Mouse (Mus musculus): Measurements from ENCODE around the gene Uri1. TPM values are rescaled to one million over a fixed set of nuclear protein-coding genes. Genes with fewer than 3 reads are reported as not detected.

The Uri1 gene
- polyA plus RNA-seq, 1 experiment from 2014 or later: 37.6 TPM

DNA sequence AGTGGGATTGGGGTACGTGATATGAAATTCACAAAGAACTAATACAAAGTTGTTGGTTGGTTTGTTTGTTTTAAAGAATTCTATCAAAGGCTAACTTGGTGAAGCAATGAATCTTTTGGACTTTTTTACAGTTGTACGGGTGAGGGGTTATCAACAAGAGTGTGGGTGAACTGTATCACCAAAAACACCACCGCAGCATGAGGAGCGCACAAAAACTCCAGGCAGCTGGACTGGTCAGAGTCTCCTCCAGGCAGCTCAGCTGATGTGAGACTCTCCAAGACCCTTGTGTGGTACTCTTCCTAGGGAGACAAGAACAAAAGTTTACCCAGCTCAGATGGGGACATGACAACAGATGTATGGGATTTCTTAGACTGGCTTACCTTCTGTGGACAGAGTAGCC is 7.8 kb upstream of the Uri1 start:
- Histone ChIP-seq H3K9ac (no peak overlapping the region), H3K27me3 (no peaks in the 10 kb centered on the region), H3K4me2 (no peak overlapping the region), H3K4me1 (replicated peaks) (no peaks in the 10 kb centered on the region), H3K9me3 (no peaks in the 10 kb centered on the region), H3K4me3 (no peak overlapping the region), H3K27ac (replicated peaks) (no peak overlapping the region), H3K36me3 (no peaks in the 10 kb centered on the region)
- no peak for ATAC-seq (ENCODE audit: low FRiP score, low read depth)
- 96% methylated on average over 4 of the region's 4 CpGs for WGBS

DNA sequence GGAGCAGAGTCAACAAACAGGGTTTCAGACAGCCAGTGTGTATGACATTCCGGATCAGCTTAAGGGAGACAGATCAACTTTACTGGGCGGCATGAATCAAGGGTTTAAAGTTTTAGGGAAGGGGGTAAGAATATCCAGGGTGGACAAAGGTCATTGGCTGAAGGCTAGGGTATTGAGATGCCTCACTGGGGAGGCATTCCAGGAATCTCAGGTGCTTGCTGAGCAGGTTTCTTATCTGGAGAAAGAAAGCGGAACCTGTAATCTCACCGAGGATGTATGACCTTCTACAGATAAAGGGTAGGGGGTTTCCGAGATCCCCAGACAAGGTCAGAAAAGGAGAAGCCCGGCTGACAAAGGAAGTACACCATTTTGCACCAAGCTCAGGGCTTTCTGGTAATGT is 7.3 kb upstream of the Uri1 start:
- Histone ChIP-seq H3K9ac (no peak overlapping the region), H3K4me1 (replicated peaks) (no peaks in the 10 kb centered on the region), H3K27me3 (no peaks in the 10 kb centered on the region), H3K9me3 (no peaks in the 10 kb centered on the region), H3K4me3 (no peak overlapping the region), H3K36me3 (no peaks in the 10 kb centered on the region), H3K27ac (replicated peaks) (no peak overlapping the region), H3K4me2 (no peak overlapping the region)
- whole genome bisulfite sequencing: 61% methylated on average over 6 of the region's 6 CpGs
- ATAC-seq (ENCODE audit: low FRiP score, low read depth): no peak

DNA sequence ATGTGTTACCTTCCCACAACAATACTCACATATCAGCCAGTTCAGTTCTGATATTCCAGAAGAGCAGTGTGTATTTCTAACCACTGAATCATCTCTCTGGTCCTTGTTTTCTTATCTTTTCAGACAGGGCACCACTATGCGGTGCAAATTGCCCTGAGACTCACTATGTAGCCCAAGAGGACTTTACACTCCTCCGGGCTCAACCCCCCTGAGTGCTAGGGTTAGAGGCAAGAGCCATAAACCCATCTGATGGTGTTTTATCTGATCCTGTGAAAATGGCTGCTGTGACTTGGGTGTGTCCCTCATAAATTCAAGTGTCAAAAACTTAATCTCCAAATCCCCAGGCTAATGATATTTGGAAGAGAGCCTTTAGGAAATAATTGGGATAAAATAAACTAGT is 6.6 kb upstream of the Uri1 start:
- H3K4me1 ChIP-seq (replicated peaks): no peaks in the 10 kb centered on the region
- ATAC-seq (ENCODE audit: low FRiP score, low read depth): no peak
- H3K27ac ChIP-seq (replicated peaks): no peak overlapping the region
- no peaks in the 10 kb centered on the region for H3K36me3 ChIP-seq
- H3K9me3 ChIP-seq: no peaks in the 10 kb centered on the region
- no peak overlapping the region for H3K9ac ChIP-seq
- no peak overlapping the region for H3K4me3 ChIP-seq
- no peak overlapping the region for H3K4me2 ChIP-seq
- 65% methylated on average over 2 of the region's 2 CpGs for WGBS
- no peaks in the 10 kb centered on the region for H3K27me3 ChIP-seq

DNA sequence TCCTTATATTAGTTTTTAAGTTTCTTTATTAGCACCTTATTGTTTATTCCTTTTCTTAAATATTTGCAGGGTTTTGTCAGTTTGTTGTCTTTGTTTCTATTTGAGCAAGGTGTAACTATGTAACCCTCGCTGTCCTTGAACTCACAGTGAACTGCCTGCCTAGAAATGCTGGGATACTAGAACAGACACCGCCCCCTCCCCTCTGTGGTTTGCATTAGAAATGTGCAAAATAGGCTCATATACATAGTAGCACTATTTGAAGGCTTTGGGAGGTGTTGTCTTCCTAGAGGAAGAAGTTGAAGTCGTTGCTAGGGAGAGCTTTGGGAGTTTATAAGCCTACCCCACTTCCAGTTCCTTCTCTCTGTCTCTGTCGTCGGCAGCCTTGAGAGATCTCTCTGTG is 5.7 kb upstream of the Uri1 start:
- WGBS: 54% methylated on average over 5 of the region's 5 CpGs
- Histone ChIP-seq H3K27me3 (no peaks in the 10 kb centered on the region), H3K9ac (no peak overlapping the region), H3K4me2 (no peak overlapping the region), H3K27ac (replicated peaks) (no peak overlapping the region), H3K4me3 (no peak overlapping the region), H3K36me3 (no peaks in the 10 kb centered on the region), H3K9me3 (no peaks in the 10 kb centered on the region), H3K4me1 (replicated peaks) (no peaks in the 10 kb centered on the region)
- ATAC-seq (ENCODE audit: low FRiP score, low read depth): no peak

DNA sequence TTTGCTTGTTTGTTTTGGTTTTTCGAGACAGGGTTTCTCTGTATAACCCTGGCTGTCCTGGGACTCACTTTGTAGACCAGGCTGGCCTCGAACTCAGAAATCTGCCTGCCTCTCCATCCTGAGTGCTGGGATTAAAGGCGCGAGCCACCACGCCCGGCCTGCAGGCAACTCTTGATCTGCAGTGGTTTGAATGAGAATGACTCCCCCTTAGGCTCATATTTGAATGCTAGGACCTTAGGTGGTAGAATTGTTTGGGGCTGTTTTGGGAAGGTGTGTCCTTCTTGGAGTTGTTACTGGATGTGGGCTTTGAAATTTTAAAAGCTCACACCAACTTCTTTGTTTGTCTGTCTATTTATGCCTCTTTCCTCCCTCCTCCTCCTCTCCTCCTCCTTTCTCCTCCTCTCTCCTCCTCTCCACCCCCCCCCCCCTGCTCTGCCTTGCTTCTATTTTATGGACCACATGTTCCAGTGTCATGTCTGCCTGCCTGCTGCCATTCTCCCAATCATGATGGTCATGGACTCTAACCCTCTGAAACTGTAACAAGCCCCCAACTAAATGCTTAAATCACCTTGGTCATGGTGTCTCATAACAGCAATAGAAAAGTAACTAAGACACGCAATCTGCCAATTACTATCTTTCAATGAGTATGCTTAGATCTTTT is 4.7 kb upstream of the Uri1 start:
- WGBS: 85% methylated on average over 7 of the region's 7 CpGs
- ATAC-seq (ENCODE audit: low FRiP score, low read depth): no peak

DNA sequence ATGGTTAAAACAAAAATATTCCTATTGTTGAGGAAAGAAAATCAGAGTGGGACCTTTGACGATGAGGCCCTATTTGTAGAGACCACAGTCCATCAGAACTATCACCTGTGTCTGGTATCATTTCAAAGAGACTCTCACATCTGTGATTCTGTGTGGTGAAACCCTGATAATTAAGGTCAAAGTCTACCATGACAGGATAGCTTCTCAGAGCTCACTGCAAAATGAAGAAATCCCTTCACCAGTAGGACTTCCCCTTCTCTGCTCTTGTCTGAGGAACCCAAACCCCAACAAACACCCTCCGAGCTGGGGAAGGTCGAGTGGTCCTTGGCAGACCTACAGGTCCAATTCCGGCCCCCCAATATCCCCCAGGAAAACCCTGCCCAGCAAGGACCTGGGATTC is 1.5 kb upstream of the Uri1 start:
- H3K36me3 ChIP-seq: no peaks in the 10 kb centered on the region
- no peaks in the 10 kb centered on the region for H3K27me3 ChIP-seq
- no peak for ATAC-seq (ENCODE audit: low FRiP score, low read depth)
- no peak overlapping the region for H3K4me3 ChIP-seq
- H3K4me1 ChIP-seq (replicated peaks): no peaks in the 10 kb centered on the region
- H3K27ac ChIP-seq (replicated peaks): no peak overlapping the region
- no peak overlapping the region for H3K4me2 ChIP-seq
- no peak overlapping the region for H3K9ac ChIP-seq
- no peaks in the 10 kb centered on the region for H3K9me3 ChIP-seq
- 84% methylated on average over 4 of the region's 4 CpGs for WGBS

More for the DNA sequence above, 4.7 kb upstream of the Uri1 start:
- no peak overlapping the region for H3K9ac ChIP-seq
- no peaks in the 10 kb centered on the region for H3K9me3 ChIP-seq
- no peak overlapping the region for H3K27ac ChIP-seq (replicated peaks)
- no peaks in the 10 kb centered on the region for H3K36me3 ChIP-seq
- H3K4me1 ChIP-seq (replicated peaks): no peaks in the 10 kb centered on the region
- no peak overlapping the region for H3K4me3 ChIP-seq
- no peak overlapping the region for H3K4me2 ChIP-seq
- H3K27me3 ChIP-seq: no peaks in the 10 kb centered on the region

DNA sequence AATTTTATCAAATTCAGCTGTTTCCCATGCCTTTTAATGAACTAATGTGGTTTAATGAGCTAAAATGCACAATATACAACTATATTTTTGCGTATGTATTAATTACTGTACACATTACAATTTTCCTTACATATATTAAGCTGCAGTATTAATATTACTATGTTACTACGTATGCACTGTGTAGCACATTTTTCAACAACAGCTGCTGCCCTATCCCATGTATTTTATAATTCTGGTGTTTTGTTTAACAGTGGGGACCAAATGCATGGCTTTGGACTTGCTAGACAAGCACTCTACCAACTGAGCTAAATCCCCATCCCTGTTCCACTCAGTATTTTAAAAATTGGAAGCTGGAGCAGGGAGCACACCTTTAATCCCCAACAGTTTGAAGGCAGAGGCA is 3.6 kb downstream of the Uri1 start:
- peak overlapping the region; percentile 79 for H3K27ac ChIP-seq (replicated peaks)
- H3K27me3 ChIP-seq: no peaks in the 10 kb centered on the region
- peak overlapping the region; percentile 66; the same call in 1 of the 2 replicates for H3K9ac ChIP-seq
- WGBS: 30% methylated on average over 2 of the region's 2 CpGs
- H3K9me3 ChIP-seq: no peaks in the 10 kb centered on the region
- ATAC-seq (ENCODE audit: low FRiP score, low read depth): peak; percentile 37; the same call in 1 of the 2 replicates
- peak overlapping the region; percentile 68 for H3K4me2 ChIP-seq
- H3K4me3 ChIP-seq: peak overlapping the region; percentile 65
- peaks cover 11% of the 10 kb centered on the region for H3K4me1 ChIP-seq (replicated peaks)
- H3K36me3 ChIP-seq: no peaks in the 10 kb centered on the region

DNA sequence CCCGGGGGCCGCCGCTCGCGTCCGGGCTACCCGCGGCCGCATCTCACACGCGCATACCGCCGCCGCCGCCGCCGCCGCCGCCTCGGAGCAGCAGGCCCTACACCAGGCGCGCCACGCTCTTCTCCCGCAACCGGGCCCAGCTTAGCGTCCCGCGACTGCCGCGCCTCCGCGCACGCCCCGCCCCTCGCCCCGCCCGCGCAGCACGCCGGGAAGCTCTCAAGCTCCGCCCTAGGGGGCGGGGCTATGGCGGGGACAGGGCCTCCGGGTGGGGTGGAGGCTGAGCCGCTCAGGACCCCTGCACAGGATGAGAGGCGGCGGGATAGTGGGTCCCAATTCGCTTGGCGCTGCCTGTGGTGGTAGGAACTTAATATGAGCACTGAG is 4.0 kb downstream of the Uri1 start:
- Histone ChIP-seq H3K27ac (replicated peaks) (peak overlapping the region; percentile 79), H3K36me3 (no peaks in the 10 kb centered on the region), H3K27me3 (no peaks in the 10 kb centered on the region), H3K9me3 (no peaks in the 10 kb centered on the region), H3K4me3 (peak overlapping the region; percentile 65), H3K9ac (peak overlapping the region; percentile 66), H3K4me1 (replicated peaks) (peaks cover 11% of the 10 kb centered on the region), H3K4me2 (peak overlapping the region; percentile 68)
- peak; percentile 96 for ATAC-seq (ENCODE audit: low FRiP score, low read depth)
- under 1% methylated on average over 36 of the region's 49 CpGs for WGBS

DNA sequence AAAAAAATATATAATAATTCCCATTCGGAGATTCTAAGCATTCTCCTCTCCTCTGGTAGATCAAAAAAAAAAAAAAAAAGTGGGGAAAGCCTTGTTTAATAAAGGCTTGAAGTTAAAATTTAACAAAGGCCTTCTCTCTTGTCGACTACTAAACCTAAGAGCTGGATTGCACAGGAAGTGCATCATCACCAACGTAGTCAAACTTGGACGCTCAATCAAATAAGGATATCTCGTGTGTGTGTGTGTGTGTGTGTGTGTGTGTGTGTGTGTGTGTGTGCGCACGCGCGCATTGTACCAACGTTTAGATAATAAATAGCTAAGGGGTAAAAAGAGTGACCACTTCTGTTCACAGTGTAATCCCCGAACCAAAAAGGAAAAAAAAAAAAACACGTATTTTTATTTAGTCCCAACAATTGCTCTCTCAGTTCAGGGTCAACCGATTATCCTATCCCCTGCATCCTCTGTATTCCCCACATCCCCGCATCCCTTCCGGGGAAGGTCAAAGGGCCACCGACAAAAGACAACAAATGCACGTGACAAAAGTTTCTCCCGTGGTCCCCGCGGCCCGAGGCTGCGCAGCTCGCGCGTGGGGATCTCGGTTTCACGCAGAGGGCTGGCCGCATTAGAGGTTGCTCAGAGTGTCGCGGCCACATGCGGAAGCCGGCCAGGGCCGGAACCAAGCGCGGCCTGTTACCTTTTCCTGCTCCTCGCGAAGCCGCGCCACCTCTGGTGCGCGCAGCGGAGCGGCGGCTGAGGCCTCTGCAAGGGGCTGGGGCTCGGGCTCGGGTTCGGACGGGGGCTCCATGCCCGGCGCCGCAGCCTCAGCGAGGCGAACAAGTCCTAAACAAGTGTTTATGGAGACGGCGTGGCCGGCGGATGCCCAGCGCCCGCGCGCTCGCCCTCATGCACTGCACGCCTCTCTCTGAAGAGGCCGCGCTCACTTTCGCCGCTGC is 4.7 kb downstream of the Uri1 start:
- under 1% methylated on average over 67 of the region's 67 CpGs for WGBS
- ATAC-seq (ENCODE audit: low FRiP score, low read depth): peak; percentile 86
- Histone ChIP-seq H3K27me3 (no peaks in the 10 kb centered on the region), H3K9me3 (no peaks in the 10 kb centered on the region), H3K4me3 (peak overlapping the region; percentile 65), H3K4me1 (replicated peaks) (peaks cover 14% of the 10 kb centered on the region), H3K9ac (peak overlapping the region; percentile 66), H3K27ac (replicated peaks) (peak overlapping the region; percentile 79), H3K4me2 (peak overlapping the region; percentile 68), H3K36me3 (no peaks in the 10 kb centered on the region)

DNA sequence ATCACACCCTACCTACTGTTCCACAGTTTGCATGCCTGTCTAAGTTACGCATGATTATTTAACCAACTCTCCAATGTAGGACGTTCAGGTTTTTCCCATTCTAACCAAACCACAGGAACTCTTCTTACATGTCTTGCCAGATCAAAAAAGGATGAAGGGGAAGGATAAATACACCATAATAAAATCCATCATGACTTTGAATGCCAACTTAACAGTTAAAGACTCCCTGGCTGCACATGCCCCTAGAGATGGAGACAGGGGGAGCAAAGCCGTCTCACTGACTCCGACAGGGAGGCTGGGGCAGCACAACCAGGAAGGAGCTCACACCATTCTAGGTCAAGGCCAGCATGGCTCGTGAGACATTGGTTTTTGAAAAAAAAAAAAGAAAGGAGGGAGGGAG is 8.0 kb downstream of the Uri1 start:
- Histone ChIP-seq H3K36me3 (no peaks in the 10 kb centered on the region), H3K27ac (replicated peaks) (no peak overlapping the region), H3K4me1 (replicated peaks) (peaks cover 14% of the 10 kb centered on the region), H3K4me3 (no peak overlapping the region), H3K9ac (no peak overlapping the region), H3K9me3 (no peaks in the 10 kb centered on the region), H3K27me3 (no peaks in the 10 kb centered on the region), H3K4me2 (no peak overlapping the region)
- WGBS: 69% methylated on average over 5 of the region's 5 CpGs
- ATAC-seq (ENCODE audit: low FRiP score, low read depth): no peak

DNA sequence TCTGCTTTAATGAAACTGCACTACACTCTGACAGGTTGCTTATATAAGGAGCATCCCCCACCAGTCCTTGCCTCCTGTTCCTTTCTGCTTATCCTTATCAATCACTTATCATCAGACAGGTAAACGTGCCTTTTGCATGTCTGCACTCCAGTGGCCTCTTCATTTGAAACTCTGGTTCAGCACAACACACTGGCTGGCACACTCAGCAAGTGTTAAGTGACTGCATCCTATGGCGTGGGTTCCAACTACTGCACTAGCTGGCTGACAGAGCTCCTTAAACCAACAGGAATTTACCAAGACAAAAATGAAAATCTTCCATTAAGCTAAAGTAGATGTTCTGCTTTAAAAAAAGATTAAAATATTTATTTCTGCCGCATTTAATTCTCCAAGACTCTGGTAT is 9.4 kb downstream of the Uri1 start:
- 87% methylated on average over 3 of the region's 3 CpGs for WGBS
- H3K4me3 ChIP-seq: no peak overlapping the region

DNA sequence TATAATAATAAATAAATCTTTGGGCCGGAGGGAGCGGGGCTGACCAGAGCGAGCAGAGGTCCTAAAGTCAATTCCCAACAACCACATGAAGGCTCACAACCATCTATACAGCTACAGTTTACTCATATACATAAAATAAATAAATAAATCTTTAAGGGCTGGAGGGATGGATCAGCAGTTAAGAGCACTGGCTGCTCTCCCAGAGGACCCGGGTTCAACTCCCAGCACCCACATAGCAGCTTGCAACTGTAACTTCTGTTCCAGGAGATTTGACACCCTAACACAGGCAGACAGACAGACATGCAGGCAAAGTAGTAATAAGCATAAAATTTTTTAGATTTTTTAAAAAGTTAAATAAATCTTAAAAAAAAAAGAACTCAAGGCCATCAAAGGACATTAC is 10.5 kb downstream of the Uri1 start:
- WGBS: 96% methylated on average over 4 of the region's 4 CpGs
- Histone ChIP-seq H3K4me1 (replicated peaks) (peaks cover 10% of the 10 kb centered on the region), H3K4me2 (no peak overlapping the region), H3K27ac (replicated peaks) (no peak overlapping the region), H3K36me3 (no peaks in the 10 kb centered on the region), H3K9me3 (no peaks in the 10 kb centered on the region), H3K9ac (no peak overlapping the region), H3K27me3 (no peaks in the 10 kb centered on the region), H3K4me3 (no peak overlapping the region)
- ATAC-seq (ENCODE audit: low FRiP score, low read depth): no peak

More for the DNA sequence above, 9.4 kb downstream of the Uri1 start:
- H3K9me3 ChIP-seq: no peaks in the 10 kb centered on the region
- H3K4me2 ChIP-seq: no peak overlapping the region
- H3K36me3 ChIP-seq: no peaks in the 10 kb centered on the region
- H3K27me3 ChIP-seq: no peaks in the 10 kb centered on the region
- no peak overlapping the region for H3K27ac ChIP-seq (replicated peaks)
- H3K4me1 ChIP-seq (replicated peaks): peaks cover 14% of the 10 kb centered on the region
- H3K9ac ChIP-seq: no peak overlapping the region
- no peak for ATAC-seq (ENCODE audit: low FRiP score, low read depth)
